Mouse (Mus musculus) adrenal gland, postnatal 14 days (tissue): ENCODE measurements around the gene Tpcn1. TPM values are rescaled to one million over a fixed set of nuclear protein-coding genes. Genes with fewer than 3 reads are reported as not detected.

Experiments used
- total RNA-seq: library from RNA; stranded (reverse); gene quantifications from 2 replicates; pipeline ENCODE4 v1.2.3, GENCODE M21; 2021

The Tpcn1 gene
- total RNA-seq, 1 experiment from 2014 or later = 57.5 TPM

Other genes with a start within 250 kb of the Tpcn1 start
- not detected in 2 replicates for gene Lhx5, start 157.0 kb downstream of the Tpcn1 start, total RNA-seq
- 43.0 and 43.7 TPM in 2 replicates for gene Sdsl, start 115.9 kb downstream of the Tpcn1 start, total RNA-seq
- 3.5 and 28.1 TPM in 2 replicates for gene Sds, start 112.1 kb downstream of the Tpcn1 start, total RNA-seq
- 63.6 and 70.5 TPM in 2 replicates for gene Plbd2, start 85.0 kb downstream of the Tpcn1 start, total RNA-seq
- gene Slc8b1, start 77.5 kb downstream of the Tpcn1 start, total RNA-seq = 33.5 and 35.6 TPM in 2 replicates
- gene Iqcd, start 343 bp upstream of the Tpcn1 start, total RNA-seq = 0.30 and 0.48 TPM in 2 replicates
- gene Rita1, start 23.9 kb upstream of the Tpcn1 start, total RNA-seq = 15.6 and 16.0 TPM in 2 replicates
- gene Ddx54, start 24.1 kb upstream of the Tpcn1 start, total RNA-seq = 38.6 and 45.9 TPM in 2 replicates
- 0.63 and 0.98 TPM in 2 replicates for gene Cfap73, start 45.6 kb upstream of the Tpcn1 start, total RNA-seq
- gene Rasal1, start 60.1 kb upstream of the Tpcn1 start, total RNA-seq = 8.3 and 13.1 TPM in 2 replicates
- 7.3 and 8.0 TPM in 2 replicates for gene Dtx1, start 123.3 kb upstream of the Tpcn1 start, total RNA-seq
- 0.08 and 0.30 TPM in 2 replicates for gene Oas2, start 161.2 kb upstream of the Tpcn1 start, total RNA-seq
- gene Oas3, start 189.0 kb upstream of the Tpcn1 start, total RNA-seq = 0.22 and 0.41 TPM in 2 replicates
- gene Oas1e, start 206.9 kb upstream of the Tpcn1 start, total RNA-seq = not detected in 2 replicates
- gene Oas1c, start 223.8 kb upstream of the Tpcn1 start, total RNA-seq = 0.89 and 1.8 TPM in 2 replicates